Mouse (Mus musculus) MEL (cell line): ENCODE measurements around the gene Esam. TPM values are rescaled to one million over a fixed set of nuclear protein-coding genes. Genes with fewer than 3 reads are reported as not detected.
A peak's percentile ranks its signal among the peaks of the same experiment; 100 is the strongest.

Source experiments
- DNase-seq: peaks from one replicate; pipeline ENCODE4 v3.0.0; 2011; ENCODE audit warnings: low read depth, low spot score
- H3K27ac ChIP-seq: 2 replicates; pipeline ENCODE4 v1.5.1; 2012; ENCODE audit warnings: low read depth, mild to moderate bottlenecking, control low read depth, low read length, moderate library complexity; ENCODE audit not compliant: control insufficient read depth
- H3K27me3 ChIP-seq, 2 experiments: fragments of 150-350 bp in 1 of 2; sonication (generic) in 1 of 2; 2 replicates each; pipeline ENCODE4 v1.6.1; 2012; ENCODE audit warnings: low read length in 2 of 2, mild to moderate bottlenecking in 2 of 2, improper control_type of control experiment in 1 of 2, moderate library complexity in 1 of 2; ENCODE audit not compliant: insufficient read depth in 2 of 2, control insufficient read depth in 1 of 2
- H3K36me3 ChIP-seq, 2 experiments: 2 replicates each; pipeline ENCODE4 v1.6.1; 2012 to 2014; ENCODE audit warnings: low read length in 2 of 2, improper control_type of control experiment in 1 of 2, inconsistent platforms in 1 of 2, mild to moderate bottlenecking in 1 of 2; ENCODE audit not compliant: insufficient read depth in 2 of 2, control insufficient read depth in 1 of 2
- H3K4me1 ChIP-seq, 2 experiments: fragments of 150-350 bp in 1 of 2; sonication (generic) in 1 of 2; 2 replicates each; pipeline ENCODE4 v1.6.1; 2012; ENCODE audit warnings: low read length in 2 of 2, improper control_type of control experiment in 1 of 2, mild to moderate bottlenecking in 1 of 2; ENCODE audit not compliant: insufficient read depth in 2 of 2, control insufficient read depth in 1 of 2
- H3K4me3 ChIP-seq, 2 experiments: fragments of 150-350 bp in 1 of 2; sonication (generic) in 1 of 2; 2 replicates each; pipeline ENCODE4 v1.5.1; 2012; ENCODE audit warnings: low read depth in 2 of 2, low read length in 2 of 2, mild to moderate bottlenecking in 2 of 2, moderate library complexity in 2 of 2, control low read depth in 1 of 2, improper control_type of control experiment in 1 of 2; ENCODE audit not compliant: control insufficient read depth in 1 of 2, insufficient read depth in 1 of 2
- H3K79me2 ChIP-seq: 2 replicates; pipeline ENCODE4 v1.6.1; 2012; ENCODE audit warnings: mild to moderate bottlenecking, low read length, moderate library complexity; ENCODE audit not compliant: control insufficient read depth, poor library complexity, insufficient read depth
- H3K9ac ChIP-seq: 2 replicates; pipeline ENCODE4 v1.6.1; 2012; ENCODE audit warnings: low read depth, mild to moderate bottlenecking, control low read depth, low read length, moderate library complexity; ENCODE audit not compliant: control insufficient read depth, poor library complexity, severe bottlenecking
- H3K9me3 ChIP-seq: fragments of 150-350 bp; sonication (generic); replicated peaks from 2 replicates; pipeline ENCODE4 v1.6.1; 2012; ENCODE audit warnings: mild to moderate bottlenecking, low read length, improper control_type of control experiment, moderate library complexity; ENCODE audit not compliant: insufficient read depth
- CHD1 ChIP-seq: IDR thresholded peaks from 2 replicates; pipeline ENCODE4 v1.6.1; 2012; ENCODE audit warnings: low read depth, mild to moderate bottlenecking, inconsistent platforms, low read length, improper control_type of control experiment
- CTCF ChIP-seq, 3 experiments: IDR thresholded peaks in 2 of 3; conservative IDR thresholded peaks in 1 of 3; 2 replicates each; pipeline ENCODE4 v1.5.1; 2011 to 2012; ENCODE audit warnings: low read length in 3 of 3, low read depth in 2 of 3, mild to moderate bottlenecking in 2 of 3, improper control_type of control experiment in 1 of 3, inconsistent platforms in 1 of 3, mixed read lengths in 1 of 3, moderate library complexity in 1 of 3; ENCODE audit not compliant: control insufficient read depth in 1 of 3, insufficient read depth in 1 of 3, poor library complexity in 1 of 3, severe bottlenecking in 1 of 3
- ELF1 ChIP-seq: IDR thresholded peaks from 2 replicates; pipeline ENCODE4 v1.6.1; 2014; ENCODE audit warnings: low read depth, mild to moderate bottlenecking, inconsistent platforms, low read length, improper control_type of control experiment, moderate library complexity
- HCFC1 ChIP-seq: IDR thresholded peaks from 2 replicates; pipeline ENCODE4 v1.6.1; 2012; ENCODE audit warnings: low read depth, mild to moderate bottlenecking, inconsistent platforms, low read length, improper control_type of control experiment, moderate library complexity
- KAT2A ChIP-seq: conservative IDR thresholded peaks from 2 replicates; pipeline ENCODE4 v1.6.1; 2012; ENCODE audit warnings: low read depth, low read length, improper control_type of control experiment, inconsistent platforms
- MAFK ChIP-seq: IDR thresholded peaks from 2 replicates; pipeline ENCODE4 v1.6.1; 2011; ENCODE audit warnings: low read depth, mild to moderate bottlenecking, low read length, improper control_type of control experiment, borderline replicate concordance
- MXI1 ChIP-seq: IDR thresholded peaks from 2 replicates; pipeline ENCODE4 v1.6.1; 2011; ENCODE audit warnings: mild to moderate bottlenecking, low read depth, low read length, improper control_type of control experiment
- NELFE ChIP-seq: IDR thresholded peaks from 2 replicates; pipeline ENCODE4 v1.6.1; 2011; ENCODE audit warnings: low read depth, low read length, improper control_type of control experiment
- NRF1 ChIP-seq: IDR thresholded peaks from 2 replicates; pipeline ENCODE4 v1.6.1; 2014; ENCODE audit warnings: low read depth, mild to moderate bottlenecking, inconsistent platforms, low read length, improper control_type of control experiment, moderate library complexity; ENCODE audit not compliant: poor library complexity, insufficient read depth, severe bottlenecking
- POLR2AphosphoS2 ChIP-seq: IDR thresholded peaks from 2 replicates; pipeline ENCODE4 v1.6.1; 2011; ENCODE audit warnings: low read length, improper control_type of control experiment
- RCOR1 ChIP-seq: IDR thresholded peaks from 2 replicates; pipeline ENCODE4 v1.6.1; 2012; ENCODE audit warnings: low read depth, mild to moderate bottlenecking, inconsistent platforms, low read length, improper control_type of control experiment
- SIN3A ChIP-seq: IDR thresholded peaks from 2 replicates; pipeline ENCODE4 v1.6.1; 2012; ENCODE audit warnings: low read length, improper control_type of control experiment, inconsistent platforms
- TAL1 ChIP-seq: IDR thresholded peaks from 2 replicates; pipeline ENCODE4 v1.6.1; 2012; ENCODE audit warnings: mild to moderate bottlenecking, inconsistent platforms, low read length, moderate library complexity, mixed read lengths
- TBP ChIP-seq: IDR thresholded peaks from 2 replicates; pipeline ENCODE4 v1.8.0; 2011; ENCODE audit warnings: low read depth, low read length, improper control_type of control experiment
- TCF12 ChIP-seq: IDR thresholded peaks from 2 replicates; pipeline ENCODE4 v1.6.1; 2014; ENCODE audit warnings: low read depth, mild to moderate bottlenecking, inconsistent platforms, low read length, improper control_type of control experiment, moderate library complexity
- USF1 ChIP-seq: IDR thresholded peaks from 2 replicates; pipeline ENCODE4 v1.6.1; 2014; ENCODE audit warnings: low read depth, mild to moderate bottlenecking, inconsistent platforms, low read length, improper control_type of control experiment, moderate library complexity
- ZMIZ1 ChIP-seq: IDR thresholded peaks from 2 replicates; pipeline ENCODE4 v1.6.1; 2012; ENCODE audit warnings: low read depth, mild to moderate bottlenecking, inconsistent platforms, low read length, improper control_type of control experiment, moderate library complexity
- polyA plus RNA-seq, 2 experiments: library from polyadenylated mRNA; stranded (reverse) in 1 of 2; unstranded in 1 of 2; fragments of >175 nt in 1 of 2; fragments of >200 nt in 1 of 2; gene quantifications; 2 replicates each; pipeline versions ENCODE4 v1.2.1 to v1.2.4; 2012; ENCODE audit warnings: low replicate concordance in 2 of 2, low read depth in 1 of 2; ENCODE audit not compliant: insufficient read length in 2 of 2, insufficient read depth in 1 of 2, missing spikeins in 1 of 2
- total RNA-seq: library from RNA; depleted of rRNA; stranded (reverse); fragments of 300-350 nt; gene quantifications from 2 replicates; pipeline ENCODE4 v1.2.3, GENCODE M21; 2012

Gene Esam
- total and polyA plus RNA-seq, 3 experiments = 0.23 to 0.89 TPM; not detected in 1

GRCm38 (mm10) chr9:37554279-37554678, 26.4 kb downstream of the Esam start (continued):
- TF ChIP-seq TBP = peak; percentile 50; the same call in 1 of the 2 replicates
- TF ChIP-seq TAL1 = peak; percentile 97
- no peak for TF ChIP-seq CTCF (IDR thresholded peaks at IDR 0.05 in 2 of 3, conservative IDR thresholded peaks at IDR 0.05 in 1 of 3; ENCODE audit: control insufficient read depth in 1 of 3, insufficient read depth in 1 of 3, low read depth in 2 of 3, low read length in 3 of 3, poor library complexity in 1 of 3, severe bottlenecking in 1 of 3)
- no peak for TF ChIP-seq CHD1
- 0 out of 2 replicates have a peak, but pooled peaks have one; percentile 45 for TF ChIP-seq HCFC1
- peak; percentile 93 for TF ChIP-seq TCF12

- Histone ChIP-seq H3K27ac (peak within 1 kb of the TSS; percentile 75), H3K79me2 (no peaks in the 10 kb centered on the region), H3K36me3 (peaks cover 0 to 24% of the 10 kb centered on the region in 2 experiments; a peak in 2 of 4 replicates), H3K27me3 (no peaks in the 10 kb centered on the region), H3K9ac (peak within 1 kb of the TSS; percentile 37), H3K4me3 (peak within 1 kb of the TSS in 1 of 2 experiments; percentile 8; a peak in 1 of 4 replicates), H3K4me1 (peaks cover 6 to 28% of the 10 kb centered on the region in 2 experiments), H3K9me3 (no peaks in the 10 kb centered on the region)
- DNase-seq = no peak
- TF ChIP-seq MAFK (no peak), TBP (no peak), SIN3A (no peak), NELFE (no peak), ELF1 (no peak), MXI1 (no peak), POLR2AphosphoS2 (no peak), RCOR1 (no peak), ZMIZ1 (no peak), CHD1 (no peak), TAL1 (no peak), NRF1 (no peak), CTCF (IDR thresholded peaks at IDR 0.05 in 2 of 3, conservative IDR thresholded peaks at IDR 0.05 in 1 of 3; ENCODE audit: control insufficient read depth in 1 of 3, insufficient read depth in 1 of 3, low read depth in 2 of 3, low read length in 3 of 3, poor library complexity in 1 of 3, severe bottlenecking in 1 of 3) (no peak), USF1 (no peak)
Observed at GRCm38 (mm10) chr9:37554838-37555748, 27.2 kb downstream of the Esam start, which contains the start of gene Siae. TSS of gene Siae (plus strand) at chr9:37555698.

- no peaks in the 10 kb centered on the region for H3K9me3 ChIP-seq
- H3K4me3 ChIP-seq = no peak overlapping the region
Observed at GRCm38 (mm10) chr9:37556366-37556765, 28.5 kb downstream of the Esam start.

More at GRCm38 (mm10) chr9:37556366-37556765, 28.5 kb downstream of the Esam start:
- Histone ChIP-seq H3K27ac (no peak overlapping the region), H3K4me1 (peaks cover 6 to 33% of the 10 kb centered on the region in 2 experiments), H3K27me3 (no peaks in the 10 kb centered on the region), H3K79me2 (no peaks in the 10 kb centered on the region), H3K36me3 (peaks cover 0 to 24% of the 10 kb centered on the region in 2 experiments; a peak in 2 of 4 replicates), H3K9ac (no peak overlapping the region)
- TF ChIP-seq USF1 = 0 out of 2 replicates have a peak, but pooled peaks have one; percentile 15
- TF ChIP-seq KAT2A = no peak
- no peak for DNase-seq
